Mouse (Mus musculus): ENCODE measurements around the gene Olfr314.
"Not testable (repeated sequence)": the region's sequence is repeated elsewhere in the genome, so short reads cannot be mapped to it uniquely, and the experiment has no call there.

Olfr314 gene

DNA sequence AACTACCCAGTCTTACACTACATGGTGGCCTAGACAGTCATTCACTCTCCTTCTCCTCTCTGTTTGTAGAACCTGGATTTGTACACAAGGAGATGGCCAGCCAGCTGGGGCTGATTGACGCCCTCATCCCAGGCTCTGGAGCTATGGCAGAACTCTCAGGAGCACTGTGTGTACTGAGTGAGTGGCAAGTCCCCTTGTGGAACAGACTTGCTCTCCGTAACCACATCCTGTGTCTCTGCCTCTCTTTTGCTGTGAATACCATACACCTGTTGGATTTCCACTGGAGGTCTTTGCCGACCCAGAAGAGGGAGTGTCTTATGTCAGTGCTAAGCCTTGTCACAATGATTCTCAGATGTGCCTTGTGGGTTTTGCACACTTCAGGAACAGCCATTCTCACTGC is 49.8 kb downstream of the Olfr314 start:
- not testable (repeated sequence) for DNase-seq (ENCODE audit: low spot score)

All from left cerebral cortex, adult 11 months (tissue).